Mouse (Mus musculus) heart, adult 18-20 months (tissue): ENCODE results near the gene Stx6. TPM values are rescaled to one million over a fixed set of nuclear protein-coding genes. Genes with fewer than 3 reads are reported as not detected.

Experiments used
- DNase-seq, 2 experiments: peaks; one replicate each; pipeline ENCODE4 v3.0.0; 2021 to 2022; ENCODE audit warnings: mixed read lengths in 1 of 2
- total RNA-seq, 2 experiments: library from RNA; stranded (reverse); gene quantifications; 2 replicates each; pipeline ENCODE4 v1.2.3; 2021

Stx6 gene
- total RNA-seq, 2 experiments from 2014 or later, result 17.5 to 20.2 TPM

- DNase-seq, result no peak
Measured at GRCm38 (mm10) chr1:155254309-155254708, 95.8 kb downstream of the Stx6 start.

Other genes starting within 250 kb of the Stx6 start
- 10 to 100 TPM; 18.8 to 21.4 TPM for gene Ier5, start 59.1 kb upstream of the Stx6 start, total RNA-seq
- gene Mr1, start 11.9 kb upstream of the Stx6 start, total RNA-seq, result 1 to 10 TPM; 6.7 to 7.8 TPM
- 10 to 100 TPM; 28.5 to 31.8 TPM for gene BC034090, start 85.7 kb downstream of the Stx6 start, total RNA-seq